Mouse (Mus musculus) cortical plate, adult 2 months (tissue): ENCODE results near the gene Map3k13.

ENCODE experiments used
- CTCF ChIP-seq: fragments of 200-500 bp; IDR thresholded peaks from 2 replicates; pipeline ENCODE4 v1.5.1; 2011; ENCODE audit warnings: mild to moderate bottlenecking, control low read depth, low read length; ENCODE audit not compliant: insufficient read depth; ENCODE audit errors: extremely low read depth
- POLR2A ChIP-seq: fragments of 200-500 bp; IDR thresholded peaks from 2 replicates; pipeline ENCODE4 v1.6.1; 2011; ENCODE audit warnings: mild to moderate bottlenecking, low read length, control low read depth; ENCODE audit not compliant: insufficient read depth; ENCODE audit errors: extremely low read depth

- TF ChIP-seq CTCF (no peak), POLR2A (no peak)
These were observed 87.0 kb downstream of the Map3k13 start for GRCm38 (mm10) chr16:21881181-21881580.
